Mouse (Mus musculus): ENCODE measurements around the gene Orai3. TPM values are rescaled to one million over a fixed set of nuclear protein-coding genes. Genes with fewer than 3 reads are reported as not detected.
"Not testable (repeated sequence)": the region's sequence is repeated elsewhere in the genome, so short reads cannot be mapped to it uniquely, and the experiment has no call there.

Gene Orai3
- total and polyA plus RNA-seq, 3 experiments = 10.3 to 16.9 (median 11.6) TPM

DNA sequence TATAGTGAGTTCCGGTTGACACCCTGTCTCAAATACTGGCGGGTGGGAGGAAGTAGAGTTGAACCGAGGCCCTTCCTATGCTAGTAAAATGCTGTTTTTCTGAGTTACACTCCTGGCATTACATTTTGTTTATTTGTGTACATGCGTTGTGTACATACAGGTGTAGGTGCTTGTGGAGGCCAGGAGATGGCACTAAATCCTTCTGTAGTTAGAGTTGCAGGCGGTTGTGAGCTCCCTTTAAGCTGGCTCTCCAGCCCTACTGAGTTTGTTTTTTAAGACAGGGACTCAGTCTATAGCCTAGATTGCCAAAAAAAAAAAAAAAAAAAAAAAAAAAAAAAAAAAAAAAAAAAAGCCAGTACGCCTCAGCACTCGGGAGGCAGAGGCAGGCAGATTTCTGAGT is 41.7 kb upstream of the Orai3 start:
- in situ Hi-C loops (cut with MboI; ENCODE audit: low pct_ligation_motif_present, low pct_unique_long_range_greater_than_20kb, low sequenced_read_pairs) (no loop called here), dilution Hi-C loops (cut with MboI; ENCODE audit: extremely low pct_ligation_motif_present, extremely low pct_unique_long_range_greater_than_20kb, low sequenced_read_pairs) (no loop called here)
- peaks cover 4% of the 10 kb centered on the region for H3K9me3 ChIP-seq (replicated peaks; ENCODE audit: low read length)

DNA sequence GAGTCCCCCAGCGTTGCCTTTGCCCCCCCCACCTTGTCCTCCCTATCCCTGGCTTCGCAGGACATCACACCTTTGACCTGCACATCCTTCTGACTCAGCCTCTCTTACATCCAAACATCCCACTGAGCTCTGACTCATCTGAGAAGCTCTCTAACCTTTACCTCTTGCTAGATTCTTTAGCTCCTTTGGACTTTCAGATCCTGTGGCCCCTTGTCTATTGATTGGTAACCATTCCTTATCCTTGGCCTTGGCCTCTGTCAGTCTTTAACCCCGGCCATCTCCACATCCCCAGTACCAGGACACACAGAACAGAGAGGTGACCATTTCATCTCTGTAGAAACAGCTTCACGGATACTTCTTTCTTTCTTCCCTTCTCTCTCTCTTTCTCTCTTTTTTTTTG is 39.4 kb upstream of the Orai3 start:
- Histone ChIP-seq H3K4me1 (ENCODE audit: control insufficient read depth in 1 of 2, insufficient read depth in 2 of 2) (no peaks in the 10 kb centered on the region), H3K79me2 (replicated peaks; ENCODE audit: control insufficient read depth, extremely low read depth, insufficient read depth, poor library complexity, severe bottlenecking) (no peaks in the 10 kb centered on the region), H3K9ac (ENCODE audit: insufficient read depth, low read depth) (no peak overlapping the region), H3K36me3 (replicated peaks in 1 of 2; ENCODE audit: control insufficient read depth in 1 of 2, insufficient read depth in 1 of 2, low read length in 1 of 2) (no peaks in the 10 kb centered on the region), H3K9me3 (replicated peaks; ENCODE audit: low read length) (peaks cover 4% of the 10 kb centered on the region), H3K27me3 (replicated peaks) (peaks cover 2% of the 10 kb centered on the region), H3K4me3 (replicated peaks in 1 of 3; ENCODE audit: low read depth in 2 of 3, low read length in 2 of 3, poor library complexity in 1 of 3) (no peak overlapping the region), H3K27ac (ENCODE audit: insufficient read depth, low read depth) (no peak overlapping the region), H3K4me2 (ENCODE audit: insufficient read depth, low read depth, poor library complexity, severe bottlenecking) (no peak overlapping the region)
- dilution Hi-C loops (cut with MboI; ENCODE audit: extremely low pct_ligation_motif_present, extremely low pct_unique_long_range_greater_than_20kb, low sequenced_read_pairs) (no loop called here), in situ Hi-C loops (cut with MboI; ENCODE audit: low pct_ligation_motif_present, low pct_unique_long_range_greater_than_20kb, low sequenced_read_pairs) (no loop called here)
- TF ChIP-seq TCF12 (IDR thresholded peaks at IDR 0.05; ENCODE audit: low read depth, low read length) (no peak), E2F4 (IDR thresholded peaks at IDR 0.05; ENCODE audit: insufficient replicate concordance, low read depth, low read length) (no peak), USF1 (IDR thresholded peaks at IDR 0.05; ENCODE audit: low read depth, low read length) (no peak), USF2 (conservative IDR thresholded peaks at IDR 0.05; ENCODE audit: low read depth, low read length) (no peak), NELFE (IDR thresholded peaks at IDR 0.05; ENCODE audit: low read depth, low read length) (no peak)
- DNase-seq (ENCODE audit: extremely low read depth) = no peak

More for the DNA sequence above, 41.7 kb upstream of the Orai3 start:
- no peak overlapping the region for H3K27ac ChIP-seq (ENCODE audit: insufficient read depth, low read depth)
- H3K4me1 ChIP-seq (ENCODE audit: control insufficient read depth in 1 of 2, insufficient read depth in 2 of 2) = no peaks in the 10 kb centered on the region
- peaks cover 2% of the 10 kb centered on the region for H3K27me3 ChIP-seq (replicated peaks)
- TF ChIP-seq SMC3 (IDR thresholded peaks at IDR 0.05; ENCODE audit: low read depth, low read length) = peak; percentile 40
- peak; percentile 38 for TF ChIP-seq RAD21 (IDR thresholded peaks at IDR 0.05; ENCODE audit: low read depth, low read length)
- TF ChIP-seq ZNF384 (IDR thresholded peaks at IDR 0.05; ENCODE audit: low read depth, low read length) = peak; percentile 45; the same call in 1 of the 2 replicates
- TF ChIP-seq CTCF (conservative IDR thresholded peaks at IDR 0.05 in 1 of 2, IDR thresholded peaks at IDR 0.05 in 1 of 2; ENCODE audit: low read depth in 2 of 2, low read length in 2 of 2) = peak in 1 of 2 experiments; percentile 47; a peak in 2 of 4 replicates
- no peak for TF ChIP-seq KAT2A (IDR thresholded peaks at IDR 0.05; ENCODE audit: insufficient replicate concordance, low read length)
- no peaks in the 10 kb centered on the region for H3K79me2 ChIP-seq (replicated peaks; ENCODE audit: control insufficient read depth, extremely low read depth, insufficient read depth, poor library complexity, severe bottlenecking)
- H3K4me2 ChIP-seq (ENCODE audit: insufficient read depth, low read depth, poor library complexity, severe bottlenecking) = no peak overlapping the region
- H3K36me3 ChIP-seq (replicated peaks in 1 of 2; ENCODE audit: control insufficient read depth in 1 of 2, insufficient read depth in 1 of 2, low read length in 1 of 2) = no peaks in the 10 kb centered on the region
- H3K9ac ChIP-seq (ENCODE audit: insufficient read depth, low read depth) = no peak overlapping the region
- DNase-seq (ENCODE audit: extremely low read depth) = no peak
- H3K4me3 ChIP-seq (replicated peaks in 1 of 3; ENCODE audit: low read depth in 2 of 3, low read length in 2 of 3, poor library complexity in 1 of 3) = no peak overlapping the region

DNA sequence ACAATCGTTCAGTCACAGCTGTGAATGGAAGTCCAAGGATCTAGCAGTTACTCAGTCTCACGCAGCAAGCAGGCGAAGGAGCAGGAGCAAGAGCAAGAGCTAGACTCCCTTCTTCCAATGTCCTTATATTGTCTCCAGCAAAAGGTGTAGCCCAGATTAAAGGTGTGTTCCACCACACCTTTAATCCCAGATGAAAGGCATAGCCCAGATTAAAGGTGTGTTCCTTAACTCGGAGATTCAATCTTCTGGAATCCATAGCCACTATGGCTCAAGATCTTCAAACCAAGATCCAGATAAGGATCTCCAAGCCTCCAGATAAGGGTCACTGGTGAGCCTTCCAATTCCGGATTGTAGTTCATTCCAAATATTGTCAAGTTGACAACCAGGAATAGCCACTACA is 37.5 kb upstream of the Orai3 start, which contains the start of gene Ctf2:
TSS of gene Ctf2 (minus strand) at position 101 of the 400 bp plus-strand sequence.
- H3K36me3 ChIP-seq (replicated peaks in 1 of 2; ENCODE audit: control insufficient read depth in 1 of 2, insufficient read depth in 1 of 2, low read length in 1 of 2); H3K9me3 ChIP-seq (replicated peaks; ENCODE audit: low read length); in situ Hi-C loops (cut with MboI; ENCODE audit: low pct_ligation_motif_present, low pct_unique_long_range_greater_than_20kb, low sequenced_read_pairs); H3K27ac ChIP-seq (ENCODE audit: insufficient read depth, low read depth); H3K27me3 ChIP-seq (replicated peaks); H3K79me2 ChIP-seq (replicated peaks; ENCODE audit: control insufficient read depth, extremely low read depth, insufficient read depth, poor library complexity, severe bottlenecking); H3K4me1 ChIP-seq (ENCODE audit: control insufficient read depth in 1 of 2, insufficient read depth in 2 of 2); H3K4me2 ChIP-seq (ENCODE audit: insufficient read depth, low read depth, poor library complexity, severe bottlenecking); DNase-seq (ENCODE audit: extremely low read depth); H3K9ac ChIP-seq (ENCODE audit: insufficient read depth, low read depth); H3K4me3 ChIP-seq (replicated peaks in 1 of 3; ENCODE audit: low read depth in 2 of 3, low read length in 2 of 3, poor library complexity in 1 of 3); dilution Hi-C loops (cut with MboI; ENCODE audit: extremely low pct_ligation_motif_present, extremely low pct_unique_long_range_greater_than_20kb, low sequenced_read_pairs): not testable (repeated sequence)

Measured in CH12.LX (cell line).